33 mouse cellular contexts compared by ENCODE assay signal in genomic region chr17:36903651-36904050, GRCm38 (mm10). TPM values are rescaled to one million over a fixed set of nuclear protein-coding genes. Genes with fewer than 3 reads are reported as not detected.
DNase-seq lines count a peak whose midpoint lies in the region; ATAC-seq lines count a peak whose summit lies in the region.
"Had no signal": no experiment of that assay in that cellular context is flagged by ENCODE, and none has a peak within 500 bp of the region (broad histone marks: within the 10 kb centered on the region; RNA-seq: fewer than 3 reads in every experiment).

No protein-coding gene starts in this region.

- no peak overlapping the region for H3K9ac ChIP-seq in midbrain, embryonic 15.5 days
- H3K9ac ChIP-seq: embryonic facial prominence, embryonic 12.5 days; embryonic facial prominence, embryonic 15.5 days; forebrain, postnatal 0 days; heart, embryonic 13.5 days; hindbrain, embryonic 12.5 days; hindbrain, embryonic 15.5 days had no signal

- no peaks in the 10 kb centered on the region for H3K27me3 ChIP-seq in midbrain, embryonic 15.5 days (replicated peaks)
- H3K27me3 ChIP-seq: embryonic facial prominence, embryonic 12.5 days; embryonic facial prominence, embryonic 15.5 days; heart, embryonic 13.5 days; hindbrain, embryonic 12.5 days; hindbrain, embryonic 15.5 days had no signal

- H3K36me3 ChIP-seq in midbrain, embryonic 15.5 days (replicated peaks) = no peaks in the 10 kb centered on the region
- H3K36me3 ChIP-seq: embryonic facial prominence, embryonic 12.5 days; embryonic facial prominence, embryonic 15.5 days; heart, embryonic 10.5 days; heart, embryonic 13.5 days; hindbrain, embryonic 12.5 days; hindbrain, embryonic 15.5 days had no signal

- DNase-seq in heart, adult 11 months = peak; percentile 78
- no peak for DNase-seq in heart, postnatal 36 days
- peak; percentile 41 for DNase-seq in lung, postnatal 36 days
- no peak for DNase-seq in lung, postnatal 4 days
- DNase-seq in adipocyte (ENCODE audit: low spot score) = peak; percentile 40
- DNase-seq: adrenal gland, adult 8-10 months; cerebellum, adult 11 months; cerebellum, adult 2 months; cerebellum, adult 9-11 months; cerebellum, postnatal 25 days; forebrain, postnatal 0 days; gastrocnemius, adult 2 months; gastrocnemius, postnatal 14 days; heart, adult 2 months; heart, postnatal 14 days had no signal

- 76% methylated on average over 3 of the region's 3 CpGs for WGBS in midbrain, embryonic 15.5 days

- intact Hi-C loops in heart, postnatal 36 days (cut with DNase I) = no loop called here

- no peak for ATAC-seq in midbrain, embryonic 15.5 days (replicated peaks)
- no peak for ATAC-seq in activated CD4-positive, CD25-positive, alpha-beta regulatory T cell, adult 4 months
- ATAC-seq: forebrain, embryonic 14.5 days; forebrain, postnatal 0 days; intestine, postnatal 0 days; Patski had no signal

- H3K4me3 ChIP-seq in midbrain, embryonic 15.5 days = no peak overlapping the region
- H3K4me3 ChIP-seq: embryonic facial prominence, embryonic 12.5 days; embryonic facial prominence, embryonic 15.5 days; gastrocnemius, adult 2 months; heart, adult 2 months; heart, embryonic 10.5 days; heart, embryonic 13.5 days; hindbrain, embryonic 12.5 days; hindbrain, embryonic 15.5 days had no signal

- no peaks in the 10 kb centered on the region for H3K9me3 ChIP-seq in midbrain, embryonic 15.5 days
- H3K9me3 ChIP-seq: embryonic facial prominence, embryonic 12.5 days; embryonic facial prominence, embryonic 15.5 days; heart, embryonic 10.5 days; heart, embryonic 13.5 days; hindbrain, embryonic 12.5 days; hindbrain, embryonic 15.5 days had no signal

- H3K27ac ChIP-seq in midbrain, embryonic 15.5 days = no peak overlapping the region
- H3K27ac ChIP-seq: embryonic facial prominence, embryonic 12.5 days; embryonic facial prominence, embryonic 15.5 days; gastrocnemius, adult 2 months; heart, adult 2 months; heart, embryonic 10.5 days; heart, embryonic 13.5 days; hindbrain, embryonic 12.5 days; hindbrain, embryonic 15.5 days had no signal

- no peaks in the 10 kb centered on the region for H3K4me1 ChIP-seq in midbrain, embryonic 15.5 days
- H3K4me1 ChIP-seq: embryonic facial prominence, embryonic 12.5 days; embryonic facial prominence, embryonic 15.5 days; heart, embryonic 10.5 days; heart, embryonic 13.5 days; hindbrain, embryonic 12.5 days; hindbrain, embryonic 15.5 days had no signal

- no peak overlapping the region for H3K4me2 ChIP-seq in midbrain, embryonic 15.5 days
- H3K4me2 ChIP-seq: embryonic facial prominence, embryonic 12.5 days; embryonic facial prominence, embryonic 15.5 days; heart, embryonic 13.5 days; hindbrain, embryonic 12.5 days; hindbrain, embryonic 15.5 days had no signal

RNA-seq across cellular contexts. Expression of gene Trim31, which starts 5.7 kb away (rescaled TPM):
- total RNA-seq in heart, postnatal 36 days (2021) = not detected
- not detected in 2 replicates for polyA plus RNA-seq in midbrain, embryonic 15.5 days (2015; fragmentation: Nextera tagmentation; extraction: Ambion mirVana)
- polyA plus RNA-seq in activated CD4-positive, CD25-positive, alpha-beta regulatory T cell, adult 4 months (2017; shearing (Covaris generic)) = not detected
- total RNA-seq: adrenal gland, adult 8-10 months; adrenal gland, postnatal 36 days; common myeloid progenitor, adult 5-6 weeks; ES-E14; forebrain, postnatal 0 days; gastrocnemius, adult 2 months; gastrocnemius, postnatal 14 days; gastrocnemius, postnatal 4 days; heart, adult 2 months; heart, postnatal 14 days; hematopoietic stem cell, adult 5-6 weeks had no signal
- polyA plus RNA-seq: cerebellum, adult 2 months; embryonic facial prominence, embryonic 12.5 days; embryonic facial prominence, embryonic 15.5 days; forebrain, embryonic 11.5 days; forebrain, embryonic 14.5 days; frontal cortex, adult 2 months; heart, adult 2 months; heart, embryonic 10.5 days; heart, embryonic 13.5 days; hindbrain, embryonic 12.5 days; hindbrain, embryonic 15.5 days; Patski had no signal

RNA-seq across cellular contexts. Expression of gene Trim40, which starts 13.7 kb away (rescaled TPM):
- not detected for total RNA-seq in heart, postnatal 36 days (2021)
- polyA plus RNA-seq in midbrain, embryonic 15.5 days (2015; fragmentation: Nextera tagmentation; extraction: Ambion mirVana) = not detected in 2 replicates
- not detected for polyA plus RNA-seq in activated CD4-positive, CD25-positive, alpha-beta regulatory T cell, adult 4 months (2017; shearing (Covaris generic))
- total RNA-seq: common myeloid progenitor, adult 5-6 weeks; gastrocnemius, adult 2 months; gastrocnemius, postnatal 14 days; gastrocnemius, postnatal 4 days; heart, adult 2 months; heart, postnatal 14 days; hematopoietic stem cell, adult 5-6 weeks had no signal
- polyA plus RNA-seq: embryonic facial prominence, embryonic 12.5 days; embryonic facial prominence, embryonic 15.5 days; forebrain, embryonic 11.5 days; forebrain, embryonic 14.5 days; heart, adult 2 months; heart, embryonic 10.5 days; heart, embryonic 13.5 days; hindbrain, embryonic 12.5 days; Patski had no signal

RNA-seq across cellular contexts. Expression of gene Trim10, which starts 34.3 kb away (rescaled TPM):
- total RNA-seq in heart, postnatal 36 days (2021) = under 1 TPM; 0.41 to 0.64 TPM
- polyA plus RNA-seq in midbrain, embryonic 15.5 days (2015; fragmentation: Nextera tagmentation; extraction: Ambion mirVana) = 1.2 and 1.5 TPM in 2 replicates
- polyA plus RNA-seq in activated CD4-positive, CD25-positive, alpha-beta regulatory T cell, adult 4 months (2017; shearing (Covaris generic)) = under 1 TPM in 1 of 2 experiments, not detected in 1; 0.20 TPM
- total RNA-seq: ES-E14; forebrain, postnatal 0 days; gastrocnemius, adult 2 months; gastrocnemius, postnatal 14 days had no signal

RNA-seq across cellular contexts. Expression of gene Trim15, which starts 36.6 kb away (rescaled TPM):
- not detected for total RNA-seq in heart, postnatal 36 days (2021)
- polyA plus RNA-seq in midbrain, embryonic 15.5 days (2015; fragmentation: Nextera tagmentation; extraction: Ambion mirVana) = 0.79 and 1.2 TPM in 2 replicates
- polyA plus RNA-seq in activated CD4-positive, CD25-positive, alpha-beta regulatory T cell, adult 4 months (2017; shearing (Covaris generic)) = not detected
- total RNA-seq: ES-E14; gastrocnemius, adult 2 months; gastrocnemius, postnatal 14 days; gastrocnemius, postnatal 4 days; heart, adult 2 months; heart, postnatal 14 days; hematopoietic stem cell, adult 5-6 weeks had no signal
- polyA plus RNA-seq: heart, embryonic 10.5 days had no signal

RNA-seq across cellular contexts. Expression of gene Rnf39, which starts 39.1 kb away (rescaled TPM):
- total RNA-seq in heart, postnatal 36 days (2021) = under 1 TPM; 0.76 to 0.92 TPM
- 1.1 and 1.7 TPM in 2 replicates for polyA plus RNA-seq in midbrain, embryonic 15.5 days (2015; fragmentation: Nextera tagmentation; extraction: Ambion mirVana)
- polyA plus RNA-seq in activated CD4-positive, CD25-positive, alpha-beta regulatory T cell, adult 4 months (2017; shearing (Covaris generic)) = not detected
- total RNA-seq: gastrocnemius, postnatal 14 days; hematopoietic stem cell, adult 5-6 weeks had no signal
- polyA plus RNA-seq: heart, embryonic 10.5 days had no signal

Comparison
In these comparisons a context has a peak if more than half of its experiments do, and no peak if none do; other contexts are left out.
1. DNase-seq: peak in heart, adult 11 months (single experiment), lung, postnatal 36 days (single experiment) and adipocyte (single experiment); none in heart, postnatal 36 days (0 of 2) and lung, postnatal 4 days (0 of 2).